Mouse (Mus musculus) kidney, adult 11 months (tissue): Measurements from ENCODE around the gene Gm10974.

Source experiments
- DNase-seq: peaks from one replicate; pipeline ENCODE4 v3.0.0; 2022

Gm10974 gene

GRCm38 (mm10) chr7:66364491-66364890 lies 1.2 kb upstream of the Gm10974 start:
- DNase-seq = no peak

GRCm38 (mm10) chr7:66365411-66365810 lies 294 bp upstream of the Gm10974 start:
- no peak for DNase-seq

- no peak for DNase-seq
These were observed 3.6 kb downstream of the Gm10974 start for GRCm38 (mm10) chr7:66369071-66369933.

GRCm38 (mm10) chr7:66369934-66370445 lies 4.3 kb downstream of the Gm10974 start:
- DNase-seq = no peak

GRCm38 (mm10) chr7:66370970-66371369 lies 5.3 kb downstream of the Gm10974 start:
- DNase-seq = no peak

GRCm38 (mm10) chr7:66373391-66373790 lies 7.7 kb downstream of the Gm10974 start:
- DNase-seq = no peak

- DNase-seq = no peak
These were observed 10.0 kb downstream of the Gm10974 start for GRCm38 (mm10) chr7:66375736-66376135.

- DNase-seq = no peak
These were observed 10.9 kb downstream of the Gm10974 start for GRCm38 (mm10) chr7:66376560-66376959.

- DNase-seq = no peak
These were observed 18.5 kb downstream of the Gm10974 start for GRCm38 (mm10) chr7:66384213-66384612.

- DNase-seq = no peak
These were observed 19.2 kb downstream of the Gm10974 start for GRCm38 (mm10) chr7:66384891-66385290.

GRCm38 (mm10) chr7:66385826-66386225 lies 20.1 kb downstream of the Gm10974 start:
- no peak for DNase-seq

- DNase-seq = no peak
These were observed 20.7 kb downstream of the Gm10974 start for GRCm38 (mm10) chr7:66386411-66386810.

- DNase-seq = no peak
These were observed 21.7 kb downstream of the Gm10974 start for GRCm38 (mm10) chr7:66387419-66387812.

GRCm38 (mm10) chr7:66387813-66388521 lies 22.3 kb downstream of the Gm10974 start, which contains the start of gene Lrrk1:
Gene Lrrk1, minus strand, starts transcription at chr7:66388350.
- peak; percentile 39 for DNase-seq

GRCm38 (mm10) chr7:66388621-66389532 lies 23.2 kb downstream of the Gm10974 start:
- DNase-seq = peak; percentile 75

GRCm38 (mm10) chr7:66397288-66397687 lies 31.6 kb downstream of the Gm10974 start:
- no peak for DNase-seq

- no peak for DNase-seq
These were observed 35.9 kb downstream of the Gm10974 start for GRCm38 (mm10) chr7:66401605-66402004.

- DNase-seq = no peak
These were observed 37.2 kb downstream of the Gm10974 start for GRCm38 (mm10) chr7:66402876-66403275.

GRCm38 (mm10) chr7:66404141-66404540 lies 38.4 kb downstream of the Gm10974 start:
- peak; percentile 36 for DNase-seq

GRCm38 (mm10) chr7:66404802-66405201 lies 39.1 kb downstream of the Gm10974 start:
- DNase-seq = no peak

GRCm38 (mm10) chr7:66405541-66405940 lies 39.8 kb downstream of the Gm10974 start:
- DNase-seq = peak; percentile 18

- DNase-seq = no peak
These were observed 40.4 kb downstream of the Gm10974 start for GRCm38 (mm10) chr7:66405951-66406721.
